Mouse (Mus musculus) T-cell, adult 2 months (primary cell): ENCODE data around the gene Atad5.
"Not testable (repeated sequence)": the region's sequence is repeated elsewhere in the genome, so short reads cannot be mapped to it uniquely, and the experiment has no call there.

Experiments
- DNase-seq: peaks from one replicate; pipeline ENCODE4 v3.0.0; 2022; ENCODE audit warnings: low spot score

The Atad5 gene

DNA sequence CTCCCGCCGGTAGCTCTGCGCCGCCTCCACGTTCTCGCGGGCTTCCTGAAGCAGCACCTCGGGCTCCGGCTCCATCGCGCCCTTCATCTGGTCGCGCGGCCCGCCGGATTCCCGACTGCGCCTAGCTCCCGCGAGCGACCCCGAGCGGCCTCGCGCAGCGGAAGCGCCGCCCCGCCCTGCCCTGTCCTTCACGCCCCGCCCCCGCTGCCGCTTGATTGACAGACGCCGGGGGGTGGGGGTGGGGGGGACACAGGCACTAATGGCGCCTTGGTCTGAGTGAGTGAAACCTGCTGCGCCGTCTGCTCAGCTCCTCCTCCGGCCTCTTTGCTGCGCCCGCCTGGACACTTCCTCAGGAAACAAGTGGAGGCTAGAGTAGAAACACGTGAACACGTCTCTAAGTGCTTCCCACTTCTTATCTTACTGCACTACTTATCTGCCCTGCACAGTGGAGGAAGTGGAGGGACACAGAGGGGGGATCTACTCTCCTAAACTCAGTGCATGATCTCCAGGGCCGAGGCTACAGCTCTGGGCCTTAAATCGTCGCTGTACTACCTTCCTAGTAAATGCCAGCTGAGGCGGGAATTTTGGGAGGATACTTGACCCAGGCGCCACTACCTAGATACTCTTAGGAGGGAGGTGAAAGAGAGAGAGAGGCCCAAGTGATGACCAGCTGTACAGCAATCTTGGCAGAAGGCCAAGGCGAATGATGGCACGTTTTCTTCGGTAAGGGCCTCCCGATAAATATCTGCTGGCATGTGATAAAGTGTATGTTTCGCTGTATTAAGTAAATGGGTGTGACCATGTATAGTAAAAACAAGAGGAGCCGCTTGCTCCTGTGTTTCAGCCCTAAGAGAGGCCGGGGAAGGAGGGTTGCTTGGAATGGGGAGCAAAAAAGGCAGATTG, 8.1 kb upstream of the Atad5 start, which contains the start of gene Crlf3:
Crlf3 (minus strand) TSS at position 166 of the 903 bp plus-strand sequence.
- peak; percentile 93 for DNase-seq

DNA sequence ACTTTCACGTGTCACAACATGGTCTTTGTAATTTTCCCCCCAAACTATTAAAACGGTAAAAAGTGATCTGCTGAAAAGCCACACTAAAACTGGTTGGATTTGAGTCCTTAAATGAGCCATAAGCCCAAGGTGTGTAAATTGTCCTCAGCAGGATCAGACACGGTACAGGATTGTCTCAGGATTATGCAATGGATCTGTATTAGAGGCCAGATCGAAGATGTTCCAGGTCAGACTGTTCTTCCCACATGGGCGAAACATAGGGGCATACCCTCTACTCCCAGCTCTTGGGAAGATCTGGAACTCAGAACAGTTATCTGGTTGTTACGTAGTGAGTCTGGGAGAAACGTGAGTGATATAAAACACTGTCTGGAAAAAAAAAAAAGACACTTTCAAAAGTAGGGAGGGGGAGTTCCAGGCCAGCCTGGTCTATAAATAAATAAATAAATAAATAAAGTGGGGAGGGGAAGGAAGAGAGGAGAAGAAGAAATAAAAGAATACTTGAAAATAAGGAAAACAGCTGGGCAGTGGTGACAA, 7.3 kb upstream of the Atad5 start:
- DNase-seq = no peak

DNA sequence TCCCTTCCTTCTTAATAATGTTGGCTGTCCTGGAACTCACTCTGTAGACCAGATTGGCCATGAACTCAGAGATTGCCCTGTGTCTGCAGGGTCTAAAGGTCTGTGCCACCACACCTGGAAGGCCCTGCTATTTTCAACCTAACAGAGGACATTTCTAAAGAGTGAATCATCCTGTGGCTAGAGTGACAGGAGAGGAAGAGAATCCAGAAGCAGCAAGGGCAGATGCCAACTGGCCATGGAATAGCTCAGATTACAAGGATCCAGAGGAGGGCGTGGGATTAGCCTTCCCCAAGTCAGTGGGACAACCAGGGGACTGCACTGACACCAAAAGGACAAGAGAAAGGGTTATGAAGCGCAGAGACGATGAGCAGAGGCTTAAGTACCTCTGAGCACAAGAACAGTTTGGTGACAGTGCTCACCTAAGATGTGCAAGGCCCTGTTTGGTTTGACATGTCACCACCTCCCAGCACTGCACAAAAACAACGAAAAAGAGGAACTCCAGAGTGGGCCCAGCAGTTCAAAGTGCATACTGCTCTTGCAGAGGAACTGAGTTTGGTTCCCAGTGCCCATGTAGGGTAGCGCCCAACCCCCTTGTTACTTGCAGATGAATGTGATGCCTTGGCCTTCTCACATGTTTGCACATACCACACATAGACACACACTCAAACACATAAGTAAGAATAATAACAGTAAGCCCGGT, 3.7 kb upstream of the Atad5 start:
- DNase-seq = no peak

DNA sequence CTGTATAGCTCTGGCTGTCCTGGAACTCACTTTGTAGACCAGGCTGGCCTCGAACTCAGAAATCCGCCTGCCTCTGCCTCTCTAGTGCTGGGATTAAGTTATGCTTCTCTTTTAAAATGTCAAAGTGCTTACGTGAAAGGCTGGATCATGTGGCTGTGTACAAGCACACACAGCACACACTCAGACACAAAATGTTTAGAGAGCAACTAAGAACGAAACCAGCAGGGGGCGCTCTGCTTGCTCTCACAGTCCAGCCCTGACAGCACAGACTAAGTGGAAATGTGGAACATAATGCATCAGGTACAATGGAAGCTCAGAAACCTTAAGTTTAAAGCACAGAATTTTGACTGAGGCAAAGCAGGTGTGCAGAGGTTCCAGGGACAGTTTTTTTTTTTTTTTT, 2.4 kb upstream of the Atad5 start:
- peak; percentile 89 for DNase-seq

DNA sequence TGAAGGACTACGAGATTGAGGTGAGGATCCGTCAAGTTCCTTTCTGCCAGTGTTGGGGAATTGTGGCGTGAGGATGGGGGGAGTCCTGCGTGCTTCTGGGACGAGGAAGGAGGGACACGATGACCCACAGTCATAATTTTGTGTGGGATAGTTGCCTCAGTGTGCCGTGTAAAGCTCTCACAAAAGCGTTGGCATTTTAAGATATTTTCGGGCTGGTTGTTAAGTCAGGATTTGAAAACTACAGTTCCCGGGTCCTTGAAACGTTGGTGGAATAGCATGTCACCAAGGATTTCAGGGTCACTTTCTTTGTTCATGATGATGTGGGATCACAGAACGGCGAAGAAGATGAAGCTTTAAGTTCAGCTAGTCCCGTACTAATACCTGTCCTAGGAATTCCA, 616 bp downstream of the Atad5 start:
- no peak for DNase-seq

DNA sequence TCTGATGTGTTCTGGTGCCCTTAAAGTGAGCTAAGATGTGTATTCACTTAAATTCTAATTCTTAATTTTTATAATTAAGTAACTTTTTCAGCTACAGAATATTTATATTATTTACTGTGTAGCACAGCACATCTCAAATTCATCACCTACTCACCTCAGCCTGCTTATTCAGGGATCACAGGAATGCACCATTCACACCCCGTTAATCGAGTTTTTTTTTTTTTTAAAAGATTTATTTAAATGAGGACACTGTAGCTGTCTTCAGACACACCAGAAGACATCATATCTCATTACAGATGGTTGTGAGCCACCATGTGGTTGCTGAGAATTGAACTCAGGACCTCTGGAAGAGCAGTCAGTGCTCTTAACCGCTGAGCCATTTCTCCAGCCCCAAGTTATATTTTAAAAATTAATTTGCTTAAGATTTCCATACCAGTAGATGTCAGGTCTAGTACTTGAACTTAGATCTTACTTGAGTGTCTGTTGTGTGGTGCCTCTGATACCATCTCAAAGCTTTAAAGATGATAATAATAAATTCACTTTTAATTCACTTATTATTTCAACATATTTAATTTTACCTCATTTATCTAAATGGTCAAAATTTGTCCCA, 1.5 kb downstream of the Atad5 start:
- no peak for DNase-seq

DNA sequence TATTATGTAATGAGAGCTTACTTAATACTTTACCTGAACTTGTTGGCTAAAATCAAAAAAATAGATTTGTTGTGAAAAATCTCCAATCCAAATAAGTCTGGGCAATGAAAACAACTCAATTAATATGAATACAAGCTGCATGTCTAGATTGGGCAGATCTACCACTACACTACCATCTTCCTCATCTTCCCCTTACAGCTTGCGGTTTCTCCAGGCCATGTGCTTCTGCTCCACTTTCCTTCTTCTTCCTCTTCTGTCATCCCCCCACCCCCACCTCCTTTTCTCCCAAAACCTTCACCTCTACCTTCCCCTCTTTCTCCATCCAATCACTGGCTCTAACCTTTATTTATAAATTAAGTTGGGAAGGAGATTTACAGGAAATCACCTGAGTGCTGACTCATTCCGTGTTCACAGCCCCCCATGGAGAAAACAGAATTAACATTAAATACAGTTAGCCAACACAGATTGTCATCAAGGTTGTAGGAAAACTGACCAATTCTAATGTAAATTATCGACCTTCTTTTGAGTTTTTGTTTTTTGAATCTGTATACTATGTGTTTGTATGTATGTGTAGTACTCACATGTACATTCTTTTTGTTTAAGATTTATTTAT, 9.3 kb downstream of the Atad5 start:
- DNase-seq = no peak

DNA sequence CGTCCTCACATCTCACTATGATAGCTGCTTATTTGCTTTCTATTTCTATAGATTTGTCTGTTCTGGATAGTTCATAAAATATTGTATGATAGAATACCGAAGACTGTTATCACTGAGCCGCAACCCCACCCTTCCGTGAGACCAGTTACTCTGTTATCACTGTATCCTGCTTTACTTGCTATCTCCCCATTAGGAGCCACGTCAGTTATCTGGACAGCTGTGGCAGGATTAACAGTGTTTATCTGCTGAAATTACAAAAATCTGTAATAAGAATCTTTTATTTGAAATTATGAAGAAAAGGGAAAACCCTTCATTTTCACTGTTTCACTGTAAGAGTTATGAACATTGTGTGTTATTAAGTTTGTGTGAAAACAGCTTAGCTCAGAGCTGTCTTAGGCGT, 12.1 kb downstream of the Atad5 start:
- no peak for DNase-seq

DNA sequence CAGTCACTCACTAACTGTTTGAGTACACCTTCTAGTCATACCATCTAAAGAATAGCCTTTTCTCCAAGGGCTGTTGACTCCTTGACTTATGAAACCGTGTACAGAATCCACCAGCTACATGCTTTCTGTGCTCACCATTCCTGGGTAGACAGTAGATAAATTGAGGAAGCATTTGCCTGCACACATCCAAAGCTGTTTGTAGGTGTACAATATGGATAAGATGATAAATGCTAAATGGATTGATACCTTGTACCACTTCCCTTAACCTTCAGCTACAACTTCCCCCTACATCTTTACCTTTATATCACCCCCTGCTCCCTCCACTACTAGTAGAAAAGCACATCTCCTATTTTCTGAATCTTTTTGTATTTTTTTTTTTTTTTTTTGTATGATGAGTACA, 15.2 kb downstream of the Atad5 start:
- no peak for DNase-seq

DNA sequence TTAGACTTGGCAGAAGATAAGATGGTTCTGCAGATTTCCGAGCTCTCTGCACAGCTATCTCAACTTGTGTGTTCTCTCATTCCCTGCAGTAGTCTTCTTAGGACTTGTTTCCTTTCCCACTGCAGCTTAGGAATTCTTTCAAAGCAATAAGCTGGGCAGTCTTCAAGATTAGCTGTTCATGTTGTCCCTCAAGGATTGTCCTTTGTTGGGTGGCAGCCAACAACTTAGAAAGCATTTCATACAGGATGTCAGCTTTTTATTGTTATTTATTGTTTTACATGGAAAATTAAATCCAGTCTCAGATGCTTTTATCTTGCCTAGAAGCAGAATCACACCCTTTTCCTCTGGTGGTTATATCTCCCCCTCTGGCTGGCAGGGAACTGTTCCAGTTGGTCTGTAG, 27.2 kb downstream of the Atad5 start:
- DNase-seq = no peak

DNA sequence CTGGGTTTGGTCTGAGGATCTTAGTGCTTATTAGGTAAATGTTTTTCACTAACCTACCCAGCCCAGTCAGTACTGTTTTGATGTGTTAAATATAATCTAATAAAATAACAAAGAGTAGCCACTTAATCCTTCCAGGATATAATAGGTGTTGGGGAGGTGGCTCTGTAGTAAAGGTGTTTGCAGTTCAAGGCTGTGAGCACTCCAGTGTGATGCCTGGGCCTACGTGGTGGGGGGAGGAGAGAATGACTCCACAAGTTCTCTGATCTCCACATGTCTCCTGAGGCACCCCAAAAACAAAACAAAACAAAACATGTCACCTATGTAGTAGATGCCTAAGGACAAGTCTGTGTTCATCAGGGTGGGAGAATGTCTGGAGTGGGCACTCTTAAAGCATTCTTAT, 42.9 kb downstream of the Atad5 start:
- DNase-seq = no peak

DNA sequence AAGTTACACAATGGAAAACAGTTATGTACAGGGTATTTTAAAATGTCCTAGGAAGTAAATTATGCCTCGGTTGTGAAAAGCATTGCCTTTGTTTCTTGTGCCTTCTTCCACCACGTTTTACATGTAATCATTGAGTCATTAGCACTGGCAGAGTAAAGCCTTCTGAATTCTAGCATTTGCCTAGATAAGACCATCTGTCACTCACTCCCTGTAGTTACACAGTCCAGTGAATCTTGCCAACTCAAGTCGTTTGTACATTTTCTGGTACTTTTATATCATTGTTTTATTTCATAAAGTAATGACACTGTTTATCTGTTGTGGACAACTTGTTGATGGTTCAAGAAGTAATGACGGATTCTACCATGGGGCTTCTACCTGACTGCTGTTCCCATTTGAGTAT, 45.5 kb downstream of the Atad5 start:
- DNase-seq = no peak

DNA sequence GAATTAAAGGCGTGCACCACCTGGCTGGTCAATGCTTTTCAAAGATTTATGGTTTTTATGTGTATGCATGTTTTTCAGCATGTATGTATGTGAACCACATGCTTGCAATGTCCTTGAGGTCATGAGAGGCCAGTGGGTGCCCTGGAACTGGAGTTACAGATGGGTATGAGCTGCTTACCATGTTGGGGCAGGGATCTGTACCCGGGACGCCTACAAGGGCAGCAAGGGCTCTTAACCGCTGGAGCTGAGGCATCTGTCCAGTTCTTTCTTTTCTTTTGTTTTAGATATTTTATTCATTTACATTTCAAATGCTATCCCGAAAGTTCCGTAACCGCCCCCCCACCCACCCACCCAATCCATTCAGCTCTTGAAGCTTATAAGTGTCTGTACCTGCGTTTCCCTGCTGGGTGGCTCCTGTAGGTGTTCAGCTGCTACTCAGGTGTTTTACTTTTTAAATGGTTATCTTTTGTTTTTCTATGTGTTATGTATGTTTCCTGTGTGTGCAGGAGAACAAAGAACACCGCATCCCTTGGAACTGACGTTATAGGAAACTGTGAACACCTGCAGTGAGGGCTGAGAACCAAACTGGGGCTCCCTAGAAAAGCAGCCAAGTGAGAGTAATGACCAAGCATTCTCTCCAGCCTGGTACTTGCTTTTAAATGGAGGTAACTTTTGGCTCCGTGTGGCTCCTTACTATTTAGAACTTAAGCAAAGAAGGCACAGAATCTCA, 46.9 kb downstream of the Atad5 start:
- peak; percentile 35 for DNase-seq

DNA sequence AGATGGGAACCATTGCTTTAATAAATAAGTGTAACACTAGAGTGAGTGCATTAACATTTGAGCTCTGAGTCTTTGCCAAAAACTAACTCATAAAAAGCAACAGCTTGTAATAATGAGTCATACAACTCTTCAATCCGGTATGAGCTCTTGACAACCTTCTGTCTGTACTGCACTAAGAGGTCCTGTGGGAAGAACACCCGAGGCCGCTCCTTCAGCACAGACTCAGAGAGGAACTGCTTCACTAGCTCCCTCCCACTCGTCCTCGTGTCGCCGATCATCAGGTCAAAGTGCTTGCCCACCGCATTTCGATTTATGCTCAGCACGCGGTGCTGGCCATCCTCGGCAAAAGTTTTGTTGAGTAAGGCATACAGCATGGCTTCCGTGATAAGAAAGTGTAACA, 47.6 kb downstream of the Atad5 start:
- DNase-seq = no peak

DNA sequence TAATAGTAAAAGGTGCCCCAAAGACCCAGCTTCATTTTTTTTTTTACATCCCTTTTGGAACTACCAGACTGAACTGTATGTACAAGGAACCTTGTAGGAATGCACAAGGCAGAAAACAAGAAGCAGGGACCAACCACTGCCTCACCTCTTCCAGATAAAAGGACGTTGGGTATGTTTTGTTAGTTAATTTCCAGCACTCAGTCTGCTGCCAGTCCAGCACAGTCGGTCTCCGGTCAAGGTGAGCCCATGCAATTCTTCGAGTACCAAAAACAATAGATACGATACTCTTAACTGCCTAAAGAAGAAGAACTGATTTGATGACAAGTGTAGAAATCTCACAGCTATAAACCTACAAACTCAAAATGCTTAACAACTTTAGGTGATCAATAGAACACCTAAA, 48.6 kb downstream of the Atad5 start:
- no peak for DNase-seq

DNA sequence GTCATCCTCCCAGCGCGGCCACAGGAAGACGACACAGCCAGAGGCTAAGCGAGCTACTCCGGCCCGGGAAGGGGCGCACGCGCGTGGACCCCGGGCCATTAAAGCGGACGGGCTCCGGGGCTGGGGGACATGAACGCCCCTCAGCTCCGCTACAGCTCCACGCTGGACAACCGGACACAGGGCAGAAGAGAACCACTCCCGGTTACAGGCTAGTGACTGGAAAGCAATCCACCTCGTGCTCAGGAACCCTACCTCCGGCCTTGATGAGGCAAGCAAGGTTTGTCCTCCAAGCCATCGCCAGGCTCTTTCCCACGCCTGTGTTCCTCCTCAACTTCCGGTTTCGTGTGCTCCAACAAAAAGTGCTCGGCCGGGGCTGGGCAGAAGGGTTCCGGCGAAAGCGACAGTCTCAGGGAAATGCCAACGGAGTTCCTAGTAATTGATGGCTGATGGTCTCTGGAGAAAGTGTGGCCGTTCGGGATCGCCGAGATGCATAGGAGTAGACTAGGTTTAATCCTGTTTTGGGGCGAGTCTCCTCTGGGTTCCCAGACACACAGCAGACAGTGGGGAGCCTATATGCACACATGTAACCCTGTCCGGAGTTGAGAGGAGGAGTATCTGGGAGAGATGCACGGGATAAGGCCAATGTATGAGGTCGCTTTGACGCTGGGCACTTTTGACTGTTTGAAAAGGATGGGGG, 52.8 kb downstream of the Atad5 start, which contains the start of gene Tefm:
Tefm (minus strand) TSS at position 351 of the 697 bp plus-strand sequence.
- peak; percentile 77 for DNase-seq

DNA sequence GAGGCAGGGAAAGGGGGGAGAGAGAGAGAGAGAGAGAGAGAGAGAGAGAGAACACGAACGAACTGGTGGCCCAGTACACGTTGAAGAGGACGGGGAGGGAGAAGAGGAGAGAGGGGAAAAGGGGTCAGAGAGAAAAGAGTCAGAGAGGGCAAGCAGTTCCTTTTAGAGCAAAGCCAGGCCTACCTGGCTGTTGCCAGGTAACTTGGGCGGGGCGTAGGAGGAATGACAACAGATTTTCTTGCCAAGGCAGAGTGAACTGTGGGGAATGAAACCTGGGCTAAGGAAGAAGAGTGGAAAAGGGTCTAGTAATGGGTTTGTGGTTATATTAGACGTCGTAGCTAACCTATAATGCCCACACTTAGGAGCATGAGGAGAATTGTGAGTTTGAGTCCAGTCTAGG, 53.7 kb downstream of the Atad5 start:
- DNase-seq = no peak

DNA sequence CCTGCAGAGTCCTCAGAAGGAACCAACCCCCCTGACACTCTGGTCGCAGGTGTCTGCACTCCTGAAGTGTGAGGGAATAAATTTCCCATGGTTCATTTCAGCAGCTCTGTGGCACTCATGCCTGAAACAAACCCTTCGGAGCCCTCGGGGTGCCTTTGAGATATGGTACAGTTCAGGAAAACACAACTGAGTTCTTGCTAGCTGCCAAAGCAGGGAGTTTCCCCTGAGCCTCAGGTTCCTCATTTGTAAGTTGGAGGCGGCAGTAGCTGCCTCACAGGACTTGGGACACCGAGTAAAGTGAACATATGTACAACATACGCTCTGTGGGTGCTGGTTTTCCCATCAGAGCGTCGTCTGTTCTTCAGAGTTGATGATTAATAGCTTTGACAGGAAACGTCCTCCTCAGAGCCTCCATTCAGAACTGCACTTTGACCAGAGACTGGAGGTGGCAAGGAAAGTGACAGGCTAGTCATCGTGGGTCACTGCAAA, 56.6 kb downstream of the Atad5 start:
- no peak for DNase-seq

DNA sequence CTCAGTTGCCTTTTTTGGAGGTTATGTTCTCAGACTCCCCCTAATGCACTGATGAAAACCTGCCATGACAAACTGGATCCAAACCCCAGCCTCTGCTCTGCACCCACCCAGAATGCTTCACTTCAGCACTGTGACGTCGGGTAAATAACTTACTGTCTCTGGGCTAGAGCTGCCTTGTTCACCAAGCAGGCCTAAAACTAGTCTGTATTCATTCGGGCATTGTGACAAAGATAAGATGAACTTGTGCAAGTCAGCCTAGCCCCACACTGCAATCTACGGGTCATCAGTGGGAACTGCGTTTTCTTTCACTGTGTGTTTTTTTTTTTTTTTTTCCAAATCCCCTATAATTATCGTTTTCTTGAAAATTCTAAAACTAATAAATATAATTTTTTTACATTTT, 58.5 kb downstream of the Atad5 start:
- no peak for DNase-seq

DNA sequence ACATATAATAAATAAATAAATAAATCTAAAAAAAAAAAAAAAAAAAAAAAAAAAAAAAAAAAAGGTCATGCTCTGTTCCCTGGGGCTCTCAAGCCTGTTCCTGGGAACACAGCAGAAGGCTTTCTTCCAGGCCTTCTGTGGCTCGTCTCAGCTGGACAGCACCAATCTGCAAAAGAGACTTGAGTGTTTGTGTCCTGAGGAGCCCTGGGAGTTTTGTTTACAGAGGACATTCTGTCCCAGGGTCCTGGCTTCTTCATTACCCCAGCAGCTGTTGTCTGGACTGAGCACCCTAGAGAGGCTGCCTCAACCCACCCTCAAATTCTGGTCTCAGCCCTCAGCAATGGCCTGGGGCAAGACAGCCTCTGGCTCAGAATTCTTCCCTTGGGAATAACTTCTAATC, 59.1 kb downstream of the Atad5 start:
- DNase-seq = no peak

DNA sequence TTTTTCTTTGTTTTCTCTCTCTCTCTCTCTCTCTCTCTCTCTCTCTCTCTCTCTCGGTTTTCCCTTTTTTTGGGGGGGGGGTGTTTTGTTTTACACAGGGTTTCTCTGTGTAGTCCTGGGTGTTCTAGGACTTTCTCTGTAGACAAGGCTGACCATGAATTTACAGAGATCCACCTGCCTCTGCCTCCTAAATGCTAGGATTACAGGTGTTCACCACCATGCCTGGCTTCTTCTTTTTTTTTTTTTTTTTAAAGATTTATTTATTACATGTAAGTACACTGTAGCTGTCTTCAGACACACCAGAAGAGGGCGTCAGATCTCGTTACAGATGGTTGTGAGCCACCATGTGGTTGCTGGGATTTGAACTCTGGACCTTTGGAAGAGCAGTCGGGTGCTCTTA, 59.8 kb downstream of the Atad5 start:
- not testable (repeated sequence) for DNase-seq
